Mouse (Mus musculus) limb, embryonic 11.5 days (tissue): ENCODE data around the gene Fkbp8. TPM values are rescaled to one million over a fixed set of nuclear protein-coding genes. Genes with fewer than 3 reads are reported as not detected.

Source experiments
- ATAC-seq: fragments of 200-750 bp; cut with Nextera tagmentation; 2 replicates; pipeline ENCODE4 v1.8.0; 2017; ENCODE audit warnings: low read depth; ENCODE audit not compliant: insufficient number of reproducible peaks, low FRiP score, low TSS enrichment
- DNase-seq: peaks from one replicate; pipeline ENCODE4 v3.0.0-alpha.2; 2015; ENCODE audit warnings: low spot score
- H3K27ac ChIP-seq: fragments of 300-500 bp; sonication (generic); replicated peaks from 2 replicates; pipeline ENCODE4 v1.5.1; 2014; ENCODE audit warnings: low read depth, mild to moderate bottlenecking, low read length
- H3K27me3 ChIP-seq: fragments of 300-500 bp; sonication (generic); 2 replicates; pipeline ENCODE4 v1.6.1; 2014; ENCODE audit warnings: mild to moderate bottlenecking, low read length, mixed read lengths; ENCODE audit not compliant: control insufficient read depth, insufficient read depth
- H3K36me3 ChIP-seq: fragments of 300-500 bp; sonication (generic); 2 replicates; pipeline ENCODE4 v1.6.1; 2014; ENCODE audit warnings: mild to moderate bottlenecking, low read length, moderate library complexity, mixed read lengths; ENCODE audit not compliant: control insufficient read depth, insufficient read depth
- H3K4me1 ChIP-seq: fragments of 300-500 bp; sonication (generic); 2 replicates; pipeline ENCODE4 v1.6.1; 2014; ENCODE audit warnings: low read length, mixed read lengths; ENCODE audit not compliant: control insufficient read depth, insufficient read depth
- H3K4me2 ChIP-seq: fragments of 300-500 bp; sonication (generic); 2 replicates; pipeline ENCODE4 v1.6.1; 2014; ENCODE audit warnings: low read depth, mild to moderate bottlenecking, moderate library complexity; ENCODE audit not compliant: severe bottlenecking
- H3K4me3 ChIP-seq: fragments of 300-500 bp; sonication (generic); 2 replicates; pipeline ENCODE4 v1.5.1; 2014; ENCODE audit warnings: low read depth, low read length
- H3K9ac ChIP-seq: fragments of 300-500 bp; sonication (generic); 2 replicates; pipeline ENCODE4 v1.6.1; 2014; ENCODE audit warnings: mild to moderate bottlenecking, low read length
- H3K9me3 ChIP-seq: fragments of 300-500 bp; sonication (generic); 2 replicates; pipeline ENCODE4 v1.6.1; 2016; ENCODE audit warnings: low read length; ENCODE audit not compliant: control insufficient read depth
- WGBS: fragments of 180-500 bp; shearing (Covaris S2); extraction: QIAGEN DNeasy Blood & Tissue Kit; methylation state at CpG from one replicate; pipeline ENCODE4 v1.1.7; 2014; 5-methylcytosine and 5-hydroxymethylcytosine counted together
- polyA plus RNA-seq: library from polyadenylated mRNA; unstranded; fragments of >200 nt; fragmentation: Nextera tagmentation; extraction: Ambion mirVana; gene quantifications from 2 replicates; pipeline ENCODE4 v1.2.1, GENCODE M21; 2014

Gene Fkbp8
- polyA plus RNA-seq, 1 experiment from 2014 or later: 233 TPM

DNA sequence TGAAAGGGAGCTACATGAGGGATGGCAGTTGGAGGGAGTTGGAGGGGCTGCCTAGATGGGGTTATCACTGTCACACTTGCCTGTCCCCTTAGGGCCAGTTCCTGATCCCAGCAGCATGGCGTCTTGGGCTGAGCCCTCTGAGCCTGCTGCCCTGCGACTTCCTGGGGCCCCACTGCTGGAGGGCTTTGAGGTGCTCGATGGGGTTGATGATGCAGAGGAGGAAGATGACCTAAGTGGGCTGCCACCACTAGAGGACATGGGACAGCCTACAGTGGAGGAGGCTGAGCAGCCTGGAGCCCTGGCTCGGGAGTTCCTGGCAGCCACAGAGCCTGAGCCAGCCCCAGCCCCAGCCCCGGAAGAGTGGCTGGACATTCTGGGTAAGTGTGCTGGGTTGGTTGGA, 1.8 kb downstream of the Fkbp8 start:
- H3K4me3 ChIP-seq: no peak overlapping the region
- peaks cover 28% of the 10 kb centered on the region for H3K36me3 ChIP-seq
- ATAC-seq (no peak), DNase-seq (no peak)
- H3K4me1 ChIP-seq: no peaks in the 10 kb centered on the region; the same call in 1 of the 2 replicates
- 89% methylated on average over 5 of the region's 5 CpGs for WGBS
- 0 out of 2 replicates have a peak overlapping the region, but pooled peaks have one; percentile 5 for H3K9ac ChIP-seq
- no peak overlapping the region for H3K4me2 ChIP-seq
- H3K27ac ChIP-seq: no peak overlapping the region
- no peaks in the 10 kb centered on the region for H3K27me3 ChIP-seq
- H3K9me3 ChIP-seq: no peaks in the 10 kb centered on the region

GRCm38 (mm10) chr8:70529741-70530161, 2.2 kb downstream of the Fkbp8 start:
- Histone ChIP-seq H3K27me3 (no peaks in the 10 kb centered on the region), H3K9me3 (no peaks in the 10 kb centered on the region), H3K4me1 (no peaks in the 10 kb centered on the region; the same call in 1 of the 2 replicates), H3K4me3 (no peak overlapping the region), H3K27ac (no peak overlapping the region), H3K9ac (no peak overlapping the region), H3K36me3 (peaks cover 30% of the 10 kb centered on the region), H3K4me2 (no peak overlapping the region)
- DNase-seq: no peak
- 94% methylated on average over 3 of the region's 3 CpGs for WGBS
- ATAC-seq: no peak

DNA sequence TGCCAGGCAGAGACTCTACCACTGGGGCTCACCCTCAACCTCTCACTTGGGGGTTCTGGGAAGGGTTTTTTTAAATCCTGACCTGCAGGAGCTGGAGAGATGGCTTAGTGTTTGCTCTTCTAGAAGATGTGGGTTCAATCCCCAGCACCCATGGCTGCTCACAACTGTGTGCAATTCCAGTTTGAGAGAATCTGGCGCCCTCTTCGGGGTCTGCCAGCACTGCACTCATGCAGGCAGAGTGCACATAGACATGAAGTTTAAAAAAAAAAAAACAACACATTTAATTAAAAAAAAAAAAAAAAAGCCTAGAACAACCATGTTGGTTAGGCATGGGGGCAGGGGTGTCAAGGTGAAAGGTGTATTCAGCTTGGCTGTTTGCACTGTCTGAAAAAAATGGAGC, 2.8 kb downstream of the Fkbp8 start:
- no peak overlapping the region for H3K4me2 ChIP-seq
- ATAC-seq (no peak), DNase-seq (no peak)
- H3K9ac ChIP-seq: no peak overlapping the region
- no peak overlapping the region for H3K4me3 ChIP-seq
- H3K4me1 ChIP-seq: no peaks in the 10 kb centered on the region; the same call in 1 of the 2 replicates
- H3K36me3 ChIP-seq: peaks cover 34% of the 10 kb centered on the region
- no peaks in the 10 kb centered on the region for H3K9me3 ChIP-seq
- no peaks in the 10 kb centered on the region for H3K27me3 ChIP-seq
- no peak overlapping the region for H3K27ac ChIP-seq
- whole genome bisulfite sequencing: 94% methylated on average over 2 of the region's 2 CpGs

DNA sequence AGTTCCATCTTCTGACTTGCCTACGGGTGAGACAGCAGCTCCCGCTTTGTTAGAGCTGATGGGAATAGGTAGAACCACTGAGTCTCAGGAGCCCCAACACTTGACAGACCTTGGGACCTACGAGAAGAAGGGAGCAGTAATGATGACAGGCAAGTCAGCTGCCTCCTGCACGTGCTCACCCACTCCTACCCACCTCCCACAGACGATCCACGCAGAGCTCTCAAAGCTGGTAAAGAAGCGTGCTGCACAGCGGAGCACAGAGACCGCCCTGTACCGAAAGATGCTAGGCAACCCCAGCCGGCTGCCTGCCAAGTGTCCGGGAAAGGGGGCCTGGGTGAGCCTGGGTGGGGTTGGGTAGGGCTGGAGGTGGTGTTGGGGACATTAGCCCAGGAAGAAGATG, 6.8 kb downstream of the Fkbp8 start:
- no peak overlapping the region for H3K4me2 ChIP-seq
- 93% methylated on average over 12 of the region's 12 CpGs for WGBS
- no peaks in the 10 kb centered on the region for H3K27me3 ChIP-seq
- no peak overlapping the region for H3K4me3 ChIP-seq
- no peaks in the 10 kb centered on the region for H3K4me1 ChIP-seq
- no peak for ATAC-seq
- no peak overlapping the region for H3K27ac ChIP-seq
- H3K36me3 ChIP-seq: peaks cover 36% of the 10 kb centered on the region
- H3K9ac ChIP-seq: no peak overlapping the region
- H3K9me3 ChIP-seq: no peaks in the 10 kb centered on the region
- DNase-seq: no peak

DNA sequence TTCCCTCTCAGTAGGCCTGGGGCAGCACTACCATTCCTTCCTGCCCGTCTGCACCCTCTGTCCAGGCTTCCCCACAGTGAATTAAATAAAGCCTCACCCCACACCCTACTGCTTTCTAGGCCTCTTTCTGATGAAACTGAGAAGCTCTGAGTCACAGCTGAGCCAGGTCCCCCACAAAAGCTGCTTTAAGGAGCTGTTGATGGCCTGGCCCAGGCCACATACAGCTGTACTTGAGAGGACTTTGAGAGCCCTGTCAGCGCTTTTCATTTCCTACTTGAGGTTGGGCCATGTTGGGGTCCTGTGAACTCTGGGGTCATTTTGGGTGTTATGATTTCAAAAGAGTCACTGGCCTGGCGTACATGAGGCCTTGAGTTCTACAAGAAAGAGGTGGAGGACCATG, 7.7 kb downstream of the Fkbp8 start:
- Histone ChIP-seq H3K9ac (no peak overlapping the region), H3K36me3 (peaks cover 31% of the 10 kb centered on the region), H3K9me3 (no peaks in the 10 kb centered on the region), H3K4me1 (peaks cover 3% of the 10 kb centered on the region), H3K4me2 (no peak overlapping the region), H3K27ac (no peak overlapping the region), H3K27me3 (no peaks in the 10 kb centered on the region), H3K4me3 (no peak overlapping the region)
- DNase-seq: no peak
- 92% methylated on average over 3 of the region's 3 CpGs for WGBS
- ATAC-seq: no peak

- Histone ChIP-seq H3K4me2 (no peak overlapping the region), H3K9me3 (no peaks in the 10 kb centered on the region), H3K9ac (no peak overlapping the region), H3K36me3 (peaks cover 28% of the 10 kb centered on the region), H3K4me3 (no peak overlapping the region), H3K27ac (no peak overlapping the region), H3K27me3 (no peaks in the 10 kb centered on the region), H3K4me1 (peaks cover 8% of the 10 kb centered on the region)
- DNase-seq: no peak
- 85% methylated on average over 2 of the region's 2 CpGs for WGBS
- ATAC-seq: no peak
Observed at GRCm38 (mm10) chr8:70535701-70536100, 8.2 kb downstream of the Fkbp8 start.

- WGBS: 17% methylated on average over 24 of the region's 24 CpGs
- H3K4me1 ChIP-seq: peaks cover 9% of the 10 kb centered on the region
- H3K9ac ChIP-seq: peak overlapping the region; percentile 49
- peak; percentile 63 for DNase-seq
- peak; percentile 9 for ATAC-seq
- H3K4me3 ChIP-seq: peak overlapping the region; percentile 84
- no peaks in the 10 kb centered on the region for H3K27me3 ChIP-seq
- H3K27ac ChIP-seq: peak overlapping the region; percentile 30; the same call in 1 of the 2 replicates
- no peaks in the 10 kb centered on the region for H3K9me3 ChIP-seq
- H3K36me3 ChIP-seq: peaks cover 12% of the 10 kb centered on the region
- peak overlapping the region; percentile 71 for H3K4me2 ChIP-seq
Observed at GRCm38 (mm10) chr8:70538024-70538579, 10.6 kb downstream of the Fkbp8 start.

- H3K36me3 ChIP-seq: peaks cover 10% of the 10 kb centered on the region
Observed at GRCm38 (mm10) chr8:70538633-70539076, 11.1 kb downstream of the Fkbp8 start.

More at GRCm38 (mm10) chr8:70538633-70539076, 11.1 kb downstream of the Fkbp8 start:
- Histone ChIP-seq H3K27me3 (no peaks in the 10 kb centered on the region), H3K4me2 (peak overlapping the region; percentile 71), H3K9me3 (no peaks in the 10 kb centered on the region), H3K4me1 (peaks cover 9% of the 10 kb centered on the region), H3K27ac (peak overlapping the region; percentile 62; the same call in 1 of the 2 replicates), H3K4me3 (peak overlapping the region; percentile 84), H3K9ac (peak overlapping the region; percentile 49)
- under 1% methylated on average over 32 of the region's 32 CpGs for WGBS
- peak; percentile 100 for DNase-seq
- ATAC-seq: peak; percentile 73
